Mouse (Mus musculus) hindbrain, embryonic 16.5 days (tissue): ENCODE data around the gene Fmod. TPM values are rescaled to one million over a fixed set of nuclear protein-coding genes. Genes with fewer than 3 reads are reported as not detected.

ENCODE experiments used
- ATAC-seq: fragments of 200-750 bp; cut with Nextera tagmentation; 2 replicates; pipeline ENCODE4 v1.8.0; 2017; ENCODE audit warnings: moderate TSS enrichment, moderate library complexity
- H3K27ac ChIP-seq: fragments of 300-500 bp; sonication (generic); 2 replicates; pipeline ENCODE4 v1.5.1; 2014; ENCODE audit warnings: low read depth, mild to moderate bottlenecking, control low read depth, low read length, moderate library complexity
- H3K27me3 ChIP-seq: fragments of 300-500 bp; sonication (generic); replicated peaks from 2 replicates; pipeline ENCODE4 v1.6.1; 2014; ENCODE audit warnings: low read length; ENCODE audit not compliant: control insufficient read depth, insufficient read depth
- H3K36me3 ChIP-seq: fragments of 300-500 bp; sonication (generic); 2 replicates; pipeline ENCODE4 v1.6.1; 2014; ENCODE audit warnings: mild to moderate bottlenecking, low read length, moderate library complexity, mixed read lengths; ENCODE audit not compliant: control insufficient read depth, insufficient read depth
- H3K4me1 ChIP-seq: fragments of 300-500 bp; sonication (generic); 2 replicates; pipeline ENCODE4 v1.6.1; 2014; ENCODE audit warnings: low read depth, low read length; ENCODE audit not compliant: control insufficient read depth, insufficient read depth
- H3K4me2 ChIP-seq: fragments of 300-500 bp; sonication (generic); 2 replicates; pipeline ENCODE4 v1.6.1; 2014; ENCODE audit warnings: mild to moderate bottlenecking, low read length, control low read depth, moderate library complexity
- H3K4me3 ChIP-seq: fragments of 300-500 bp; sonication (generic); 2 replicates; pipeline ENCODE4 v1.5.1; 2014; ENCODE audit warnings: mild to moderate bottlenecking, low read length, control low read depth, moderate library complexity
- H3K9ac ChIP-seq: fragments of 300-500 bp; sonication (generic); 2 replicates; pipeline ENCODE4 v1.6.1; 2014; ENCODE audit warnings: low read depth, mild to moderate bottlenecking, control low read depth, low read length, moderate library complexity
- H3K9me3 ChIP-seq: fragments of 300-500 bp; sonication (generic); 2 replicates; pipeline ENCODE4 v1.6.1; 2014; ENCODE audit warnings: mild to moderate bottlenecking, low read length, moderate library complexity; ENCODE audit not compliant: control insufficient read depth
- WGBS: fragments of 180-500 bp; shearing (Covaris S2); extraction: QIAGEN DNeasy Blood & Tissue Kit; methylation state at CpG from one replicate; pipeline ENCODE4 v1.1.7; 2014; 5-methylcytosine and 5-hydroxymethylcytosine counted together
- polyA plus RNA-seq: library from polyadenylated mRNA; unstranded; fragments of >200 nt; fragmentation: Nextera tagmentation; extraction: Ambion mirVana; gene quantifications from 2 replicates; pipeline ENCODE4 v1.2.1, GENCODE M21; 2015

Fmod gene
- 11.8 and 24.0 TPM in 2 replicates for polyA plus RNA-seq

- Histone ChIP-seq H3K27ac (no peak within 1 kb of the TSS), H3K9me3 (no peaks in the 10 kb centered on the region), H3K27me3 (no peaks in the 10 kb centered on the region), H3K4me3 (no peak within 1 kb of the TSS), H3K4me2 (no peak within 1 kb of the TSS), H3K9ac (no peak within 1 kb of the TSS), H3K4me1 (no peaks in the 10 kb centered on the region), H3K36me3 (no peaks in the 10 kb centered on the region)
- ATAC-seq: no peak
- WGBS: 44% methylated on average over 9 of the region's 9 CpGs
These were observed at the start of gene Fmod for GRCm38 (mm10) chr1:134037172-134037571. Gene Fmod, plus strand, starts transcription at chr1:134037254.

- Histone ChIP-seq H3K27me3 (no peaks in the 10 kb centered on the region), H3K9ac (no peak overlapping the region), H3K9me3 (no peaks in the 10 kb centered on the region), H3K4me2 (no peak overlapping the region), H3K27ac (no peak overlapping the region), H3K36me3 (no peaks in the 10 kb centered on the region), H3K4me3 (no peak overlapping the region), H3K4me1 (no peaks in the 10 kb centered on the region)
- 12% methylated on average over 3 of the region's 3 CpGs for WGBS
- no peak for ATAC-seq
These were observed 48.2 kb upstream of the Fmod start for GRCm38 (mm10) chr1:133988845-133989244.

DNA sequence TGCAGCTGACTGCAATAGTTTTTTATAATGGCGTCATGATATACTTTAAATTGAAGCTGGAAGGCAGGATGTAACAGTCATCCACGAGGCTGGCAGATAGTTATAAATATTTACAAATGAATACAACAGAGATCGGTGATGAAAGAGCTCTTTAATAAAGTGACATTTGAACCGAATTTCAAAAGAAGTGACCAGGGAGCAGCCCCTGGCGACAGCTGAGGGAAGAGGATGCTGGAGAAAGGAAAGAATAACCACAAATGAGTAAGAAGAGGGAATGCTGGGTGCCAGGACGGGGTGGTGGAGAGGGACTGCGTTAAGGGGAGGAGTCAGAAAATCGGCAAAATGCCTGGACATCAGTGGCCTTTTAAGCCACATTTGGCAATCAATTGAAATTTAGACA is 45.8 kb upstream of the Fmod start:
- H3K27ac ChIP-seq: no peak overlapping the region

GRCm38 (mm10) chr1:134005490-134005889 is 31.6 kb upstream of the Fmod start:
- no peak for ATAC-seq
- H3K27ac ChIP-seq: no peak overlapping the region

More for the DNA sequence above, 45.8 kb upstream of the Fmod start:
- Histone ChIP-seq H3K9me3 (no peaks in the 10 kb centered on the region), H3K9ac (no peak overlapping the region), H3K4me2 (no peak overlapping the region), H3K4me1 (no peaks in the 10 kb centered on the region), H3K27me3 (no peaks in the 10 kb centered on the region), H3K4me3 (no peak overlapping the region), H3K36me3 (no peaks in the 10 kb centered on the region)
- no peak for ATAC-seq
- WGBS: 63% methylated on average over 8 of the region's 8 CpGs

GRCm38 (mm10) chr1:134006105-134006764 is 30.8 kb upstream of the Fmod start:
- Histone ChIP-seq H3K4me3 (no peak overlapping the region), H3K9me3 (no peaks in the 10 kb centered on the region), H3K36me3 (no peaks in the 10 kb centered on the region), H3K4me1 (no peaks in the 10 kb centered on the region), H3K27ac (no peak overlapping the region), H3K9ac (no peak overlapping the region), H3K27me3 (no peaks in the 10 kb centered on the region), H3K4me2 (no peak overlapping the region)
- no peak for ATAC-seq
- 85% methylated on average over 11 of the region's 11 CpGs for WGBS

More at GRCm38 (mm10) chr1:134005490-134005889, 31.6 kb upstream of the Fmod start:
- no peak overlapping the region for H3K4me2 ChIP-seq
- no peaks in the 10 kb centered on the region for H3K4me1 ChIP-seq
- no peaks in the 10 kb centered on the region for H3K9me3 ChIP-seq
- H3K36me3 ChIP-seq: no peaks in the 10 kb centered on the region
- H3K9ac ChIP-seq: no peak overlapping the region
- WGBS: 71% methylated on average over 7 of the region's 7 CpGs
- no peaks in the 10 kb centered on the region for H3K27me3 ChIP-seq
- no peak overlapping the region for H3K4me3 ChIP-seq

DNA sequence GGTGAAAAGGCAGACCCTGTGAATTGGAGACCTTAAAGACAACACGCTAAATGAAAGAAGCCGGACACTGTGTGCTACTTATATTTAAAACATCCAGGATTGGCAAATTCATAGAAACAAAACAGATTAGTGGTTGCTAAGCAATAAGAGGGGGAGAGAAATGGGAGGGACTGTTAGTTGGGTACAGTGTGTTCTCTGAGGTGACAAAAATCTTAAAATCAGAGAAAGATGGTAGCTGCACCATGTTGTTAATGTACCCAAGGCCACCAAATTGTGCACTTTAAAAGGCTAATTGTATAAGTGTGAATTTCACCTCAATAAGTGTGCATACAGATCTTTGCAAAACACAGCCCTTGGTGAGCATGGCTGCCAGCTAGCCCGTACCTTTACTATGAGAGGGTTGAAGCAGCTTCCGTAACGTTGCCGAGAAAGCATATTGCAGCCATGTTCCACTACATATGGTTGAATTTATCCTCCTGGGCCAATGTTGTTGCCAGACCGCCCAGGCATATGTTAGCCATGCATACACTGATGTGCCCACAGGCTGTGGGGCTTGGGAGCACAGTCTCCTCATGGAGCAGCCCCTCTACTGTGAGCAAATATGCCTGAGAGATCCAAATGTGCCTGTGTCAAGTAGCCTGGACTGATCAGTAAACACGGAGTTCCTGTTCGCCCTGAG is 12.6 kb upstream of the Fmod start:
- Histone ChIP-seq H3K27me3 (no peaks in the 10 kb centered on the region), H3K27ac (no peak overlapping the region), H3K4me3 (no peak overlapping the region), H3K4me1 (no peaks in the 10 kb centered on the region), H3K36me3 (no peaks in the 10 kb centered on the region), H3K4me2 (no peak overlapping the region), H3K9me3 (no peaks in the 10 kb centered on the region), H3K9ac (no peak overlapping the region)
- 79% methylated on average over 9 of the region's 9 CpGs for WGBS
- no peak for ATAC-seq

DNA sequence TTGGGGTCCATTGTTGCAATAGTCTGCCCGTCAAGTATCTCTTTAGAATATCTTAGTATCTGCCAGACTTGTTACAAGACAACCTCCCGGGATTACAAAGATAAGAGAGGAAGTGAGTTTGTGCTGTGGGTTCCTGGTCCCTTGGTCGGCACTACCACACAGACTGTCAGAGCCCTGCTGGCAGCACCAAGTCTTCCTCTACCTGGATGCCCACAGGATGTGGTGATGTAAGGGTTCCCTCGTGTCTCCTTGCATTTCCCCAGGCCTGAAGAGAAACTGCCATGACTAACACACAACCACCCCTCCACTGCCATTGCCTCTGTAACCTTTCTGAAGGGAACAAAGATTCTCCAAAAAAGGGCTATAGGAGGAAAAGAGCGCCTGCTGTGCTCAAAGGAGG is 11.1 kb upstream of the Fmod start:
- no peak overlapping the region for H3K4me3 ChIP-seq
- no peak overlapping the region for H3K4me2 ChIP-seq
- H3K36me3 ChIP-seq: no peaks in the 10 kb centered on the region
- H3K4me1 ChIP-seq: no peaks in the 10 kb centered on the region
- 68% methylated on average over 5 of the region's 5 CpGs for WGBS
- H3K9ac ChIP-seq: no peak overlapping the region
- H3K9me3 ChIP-seq: no peaks in the 10 kb centered on the region
- no peaks in the 10 kb centered on the region for H3K27me3 ChIP-seq
- no peak overlapping the region for H3K27ac ChIP-seq
- ATAC-seq: no peak

- Histone ChIP-seq H3K36me3 (no peaks in the 10 kb centered on the region), H3K27ac (no peak overlapping the region), H3K4me2 (no peak overlapping the region), H3K9ac (no peak overlapping the region), H3K9me3 (no peaks in the 10 kb centered on the region), H3K27me3 (no peaks in the 10 kb centered on the region), H3K4me3 (no peak overlapping the region), H3K4me1 (no peaks in the 10 kb centered on the region)
- WGBS: 81% methylated on average over 9 of the region's 9 CpGs
- ATAC-seq: no peak
These were observed 10.3 kb upstream of the Fmod start for GRCm38 (mm10) chr1:134026741-134027140.

GRCm38 (mm10) chr1:134028161-134028846 is 8.8 kb upstream of the Fmod start:
- H3K4me1 ChIP-seq: no peaks in the 10 kb centered on the region
- H3K9me3 ChIP-seq: no peaks in the 10 kb centered on the region
- H3K27ac ChIP-seq: no peak overlapping the region
- no peak overlapping the region for H3K4me2 ChIP-seq
- no peak for ATAC-seq
- no peaks in the 10 kb centered on the region for H3K36me3 ChIP-seq
- WGBS: 77% methylated on average over 14 of the region's 14 CpGs
- H3K4me3 ChIP-seq: no peak overlapping the region
- H3K27me3 ChIP-seq: no peaks in the 10 kb centered on the region
- no peak overlapping the region for H3K9ac ChIP-seq
